Mouse (Mus musculus): ENCODE results near the gene Gramd1b. TPM values are rescaled to one million over a fixed set of nuclear protein-coding genes. Genes with fewer than 3 reads are reported as not detected.

Gramd1b gene
- polyA plus RNA-seq, 1 experiment from 2014 or later, result 19.9 TPM

DNA sequence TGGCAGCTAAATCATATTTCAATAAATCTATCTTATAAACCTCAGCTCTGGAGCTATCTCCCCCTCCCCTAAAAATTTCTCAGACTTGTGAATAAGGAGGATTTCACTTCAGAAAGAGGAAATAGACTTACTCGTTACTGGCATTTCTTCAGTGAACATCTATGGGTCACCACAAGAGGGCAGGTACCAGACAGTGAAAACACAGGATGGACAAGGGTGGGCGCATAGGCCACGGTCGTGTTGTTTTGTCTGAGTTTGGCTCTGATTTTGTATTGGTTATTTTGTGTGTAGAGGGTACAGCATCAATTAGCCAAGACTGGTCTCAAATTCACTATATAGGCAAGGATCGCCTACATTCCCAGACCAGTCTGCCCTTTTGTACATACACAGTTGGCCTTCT, 79.0 kb downstream of the Gramd1b start:
- Histone ChIP-seq H3K4me3 (no peak overlapping the region), H3K27me3 (replicated peaks) (peaks cover 4% of the 10 kb centered on the region; the same call in 1 of the 2 replicates), H3K27ac (no peak overlapping the region), H3K4me1 (peaks cover 20% of the 10 kb centered on the region), H3K36me3 (replicated peaks) (no peaks in the 10 kb centered on the region), H3K4me2 (no peak overlapping the region), H3K9ac (no peak overlapping the region), H3K9me3 (no peaks in the 10 kb centered on the region)
- no peak for ATAC-seq (replicated peaks)
- WGBS, result 67% methylated on average over 5 of the region's 5 CpGs

DNA sequence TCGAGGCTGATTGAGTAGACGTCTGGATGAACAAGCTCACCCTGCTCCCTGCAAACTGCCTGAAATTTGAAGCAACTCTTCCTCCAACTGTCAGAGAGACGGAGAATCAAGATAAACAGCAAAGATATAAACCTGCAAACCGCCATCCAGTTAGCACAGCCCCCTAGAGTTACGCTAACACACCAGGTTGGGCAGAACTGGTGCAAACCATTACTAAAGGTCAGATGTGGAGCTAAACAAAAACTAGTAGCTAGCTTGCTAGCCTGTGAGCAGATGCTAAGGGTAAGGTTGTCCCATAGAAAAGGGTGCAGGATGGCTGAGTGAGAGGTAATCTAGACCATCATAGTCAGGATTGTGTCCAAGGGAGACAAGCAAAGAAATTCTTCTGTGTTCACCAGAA, 80.4 kb downstream of the Gramd1b start:
- Histone ChIP-seq H3K4me3 (no peak overlapping the region), H3K4me1 (peaks cover 10% of the 10 kb centered on the region), H3K27me3 (replicated peaks) (0 out of 2 replicates have a peak, but pooled peaks cover 3% of the 10 kb centered on the region), H3K36me3 (replicated peaks) (no peaks in the 10 kb centered on the region), H3K9me3 (no peaks in the 10 kb centered on the region), H3K4me2 (no peak overlapping the region), H3K27ac (no peak overlapping the region), H3K9ac (no peak overlapping the region)
- no peak for ATAC-seq (replicated peaks)
- 77% methylated on average over 5 of the region's 5 CpGs for WGBS

DNA sequence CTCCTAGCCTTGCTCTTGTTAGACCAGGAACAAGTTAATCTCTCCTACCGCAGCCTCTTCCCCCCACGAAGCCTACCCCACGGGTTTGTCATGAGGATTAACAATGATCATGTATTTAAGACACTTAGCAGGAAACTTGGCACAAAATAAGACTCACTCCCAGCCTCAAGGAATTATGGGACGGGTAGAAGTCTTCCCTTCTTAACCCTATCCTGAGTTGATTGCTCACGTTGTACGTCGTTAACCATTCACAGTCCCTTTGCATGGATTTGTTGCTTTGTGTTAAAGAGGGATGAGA, 80.8 kb downstream of the Gramd1b start:
- Histone ChIP-seq H3K4me1 (peaks cover 6% of the 10 kb centered on the region), H3K9ac (no peak overlapping the region), H3K4me2 (no peak overlapping the region), H3K36me3 (replicated peaks) (no peaks in the 10 kb centered on the region), H3K27ac (no peak overlapping the region), H3K27me3 (replicated peaks) (0 out of 2 replicates have a peak, but pooled peaks cover 3% of the 10 kb centered on the region), H3K4me3 (no peak overlapping the region), H3K9me3 (no peaks in the 10 kb centered on the region)
- WGBS, result 62% methylated on average over 7 of the region's 7 CpGs
- ATAC-seq (replicated peaks), result no peak

DNA sequence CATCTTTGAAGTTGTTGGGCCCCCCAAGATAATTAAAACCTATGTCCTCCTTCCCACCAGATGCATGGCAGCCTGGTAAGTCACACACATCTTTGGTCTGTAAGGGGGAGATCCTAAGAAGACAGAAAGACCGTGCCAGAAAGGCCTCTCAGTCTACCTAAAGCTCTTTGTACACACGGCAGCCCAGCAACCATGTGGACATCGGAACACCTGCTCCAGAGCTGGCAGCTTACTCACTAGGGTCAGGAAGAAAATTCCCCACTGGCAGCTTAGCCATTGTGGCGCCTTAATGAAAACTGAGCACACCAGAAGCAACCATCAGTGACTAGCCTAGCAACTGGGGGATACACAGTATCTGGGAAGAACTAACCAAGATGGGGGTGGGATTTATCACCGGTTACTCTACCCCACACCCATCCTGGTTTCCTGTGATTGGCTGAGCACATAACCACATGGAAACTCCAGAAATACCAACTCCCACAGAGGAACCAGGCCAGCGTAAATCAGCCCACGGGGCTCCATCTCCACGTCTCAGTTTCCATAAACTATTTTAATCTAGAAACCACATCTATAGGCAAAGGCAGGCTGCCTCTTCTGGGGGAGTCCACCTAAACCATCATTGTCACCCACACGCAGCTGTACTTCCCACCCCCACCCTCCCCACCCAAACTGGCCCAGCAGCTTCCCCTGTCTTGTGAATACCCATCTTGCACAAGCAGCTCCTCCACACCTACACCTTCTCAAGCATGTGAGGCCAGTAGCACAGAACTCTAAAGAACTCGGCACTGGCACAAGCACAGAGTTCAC, 81.4 kb downstream of the Gramd1b start:
- 73% methylated on average over 10 of the region's 10 CpGs for WGBS
- no peaks in the 10 kb centered on the region for H3K9me3 ChIP-seq
- no peak overlapping the region for H3K4me2 ChIP-seq

DNA sequence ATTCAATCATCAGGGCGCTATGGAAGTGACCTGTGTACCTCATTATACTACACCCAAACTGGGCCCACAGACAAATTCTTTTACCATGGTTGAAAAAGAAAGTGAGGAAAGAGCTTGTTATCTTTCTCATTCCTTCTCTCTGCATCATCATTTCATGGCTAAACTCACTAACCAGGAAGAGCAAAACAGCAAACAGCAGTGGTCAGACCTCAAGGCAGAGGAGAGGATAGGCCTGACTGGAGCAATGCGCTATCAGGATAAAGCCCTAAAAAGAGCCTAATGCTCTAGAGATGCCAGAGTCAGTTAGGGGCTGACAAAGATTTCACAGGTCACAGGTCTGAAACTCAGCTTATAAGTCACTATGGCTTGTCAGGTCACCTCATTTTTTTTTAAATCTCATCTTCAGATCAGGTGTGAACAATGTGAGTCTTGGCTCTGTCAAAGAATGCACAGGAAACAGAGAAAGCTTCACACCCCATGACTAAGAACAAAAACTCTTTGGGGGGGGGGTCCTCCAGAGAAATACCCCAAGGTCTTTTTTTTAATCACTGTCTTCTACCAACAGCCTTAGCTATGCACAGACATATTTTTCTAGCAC, 82.4 kb downstream of the Gramd1b start:
- Histone ChIP-seq H3K36me3 (replicated peaks) (no peaks in the 10 kb centered on the region), H3K4me3 (no peak overlapping the region), H3K4me2 (no peak overlapping the region), H3K27me3 (replicated peaks) (0 out of 2 replicates have a peak, but pooled peaks cover 3% of the 10 kb centered on the region), H3K4me1 (no peaks in the 10 kb centered on the region), H3K9ac (no peak overlapping the region), H3K27ac (no peak overlapping the region), H3K9me3 (no peaks in the 10 kb centered on the region)
- 89% methylated on average over 2 of the region's 2 CpGs for WGBS
- no peak for ATAC-seq (replicated peaks)

More for the DNA sequence above, 81.4 kb downstream of the Gramd1b start:
- Histone ChIP-seq H3K4me3 (no peak overlapping the region), H3K27ac (no peak overlapping the region), H3K27me3 (replicated peaks) (0 out of 2 replicates have a peak, but pooled peaks cover 3% of the 10 kb centered on the region), H3K4me1 (peaks cover under 1% of the 10 kb centered on the region; the same call in 1 of the 2 replicates), H3K36me3 (replicated peaks) (no peaks in the 10 kb centered on the region), H3K9ac (no peak overlapping the region)
- ATAC-seq (replicated peaks), result no peak

DNA sequence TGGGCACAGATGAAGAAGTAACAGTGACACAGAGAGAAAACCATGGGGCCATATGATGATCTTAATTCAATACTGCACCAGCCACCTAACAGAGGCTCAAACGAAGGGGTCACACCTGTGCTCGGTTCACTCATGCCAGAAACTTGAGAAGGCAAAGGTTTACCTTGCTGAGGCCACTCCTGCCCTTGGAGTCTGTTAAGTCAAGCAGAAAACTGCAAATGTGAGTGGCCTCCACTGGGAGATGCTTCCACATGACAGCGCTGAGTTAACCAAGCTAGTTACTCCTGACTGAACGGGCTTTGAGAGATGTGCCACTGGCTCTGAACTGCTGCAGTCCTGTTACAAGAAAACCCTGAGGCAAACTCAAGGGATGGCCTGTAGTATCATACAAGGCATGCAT, 83.9 kb downstream of the Gramd1b start:
- 78% methylated on average over 4 of the region's 4 CpGs for WGBS
- H3K4me2 ChIP-seq, result no peak overlapping the region
- no peaks in the 10 kb centered on the region for H3K27me3 ChIP-seq (replicated peaks)
- no peaks in the 10 kb centered on the region for H3K4me1 ChIP-seq
- no peak overlapping the region for H3K4me3 ChIP-seq
- no peak for ATAC-seq (replicated peaks)
- no peaks in the 10 kb centered on the region for H3K9me3 ChIP-seq
- H3K27ac ChIP-seq, result no peak overlapping the region
- no peaks in the 10 kb centered on the region for H3K36me3 ChIP-seq (replicated peaks)
- H3K9ac ChIP-seq, result no peak overlapping the region

DNA sequence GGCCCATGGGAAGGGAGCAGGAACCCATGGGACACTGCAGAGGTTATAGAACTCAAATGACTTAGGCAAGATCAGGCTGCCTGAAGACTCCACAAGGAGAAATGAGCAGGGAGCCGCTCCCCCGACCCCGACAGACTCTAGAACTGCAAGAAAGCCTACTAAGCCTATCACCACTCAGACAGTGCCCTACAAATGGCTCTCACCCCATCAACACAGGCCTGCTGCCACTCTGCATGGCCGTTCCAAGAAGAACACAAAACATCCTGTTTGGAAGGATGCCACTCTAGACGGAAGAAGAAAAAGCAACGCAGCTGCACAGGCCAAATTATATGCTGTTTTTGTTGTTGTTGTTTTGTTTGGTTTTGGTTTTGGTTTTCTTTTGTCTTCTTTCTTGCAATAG, 86.2 kb downstream of the Gramd1b start:
- Histone ChIP-seq H3K36me3 (replicated peaks) (no peaks in the 10 kb centered on the region), H3K9me3 (no peaks in the 10 kb centered on the region), H3K27me3 (replicated peaks) (no peaks in the 10 kb centered on the region), H3K27ac (no peak overlapping the region), H3K4me1 (no peaks in the 10 kb centered on the region), H3K4me2 (no peak overlapping the region), H3K4me3 (no peak overlapping the region), H3K9ac (no peak overlapping the region)
- 86% methylated on average over 6 of the region's 6 CpGs for WGBS
- no peak for ATAC-seq (replicated peaks)

DNA sequence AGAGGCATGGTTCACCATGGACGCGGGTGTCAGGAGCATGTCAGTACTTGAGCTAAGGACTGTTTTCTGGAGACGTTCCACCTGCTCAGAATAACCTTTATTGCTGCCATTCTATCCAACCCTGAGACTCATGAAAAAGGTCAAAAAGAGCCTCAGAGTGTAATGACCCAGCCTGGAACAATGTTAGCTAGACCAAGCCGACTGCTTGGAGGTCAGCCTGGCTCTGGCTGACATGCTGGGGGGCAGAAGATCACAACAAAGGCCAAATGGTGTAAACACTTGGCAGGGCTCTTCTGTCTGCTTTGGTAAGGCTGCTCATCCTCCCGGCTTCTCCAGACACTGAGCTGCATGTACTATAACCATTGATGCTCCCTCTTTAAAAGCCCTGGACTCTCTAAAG, 88.4 kb downstream of the Gramd1b start:
- no peak for ATAC-seq (replicated peaks)
- WGBS, result 59% methylated on average over 5 of the region's 5 CpGs
- no peaks in the 10 kb centered on the region for H3K9me3 ChIP-seq
- no peak overlapping the region for H3K4me2 ChIP-seq
- no peaks in the 10 kb centered on the region for H3K27me3 ChIP-seq (replicated peaks)
- no peak overlapping the region for H3K9ac ChIP-seq
- no peak overlapping the region for H3K27ac ChIP-seq
- H3K36me3 ChIP-seq (replicated peaks), result no peaks in the 10 kb centered on the region
- peaks cover 14% of the 10 kb centered on the region for H3K4me1 ChIP-seq
- no peak overlapping the region for H3K4me3 ChIP-seq

DNA sequence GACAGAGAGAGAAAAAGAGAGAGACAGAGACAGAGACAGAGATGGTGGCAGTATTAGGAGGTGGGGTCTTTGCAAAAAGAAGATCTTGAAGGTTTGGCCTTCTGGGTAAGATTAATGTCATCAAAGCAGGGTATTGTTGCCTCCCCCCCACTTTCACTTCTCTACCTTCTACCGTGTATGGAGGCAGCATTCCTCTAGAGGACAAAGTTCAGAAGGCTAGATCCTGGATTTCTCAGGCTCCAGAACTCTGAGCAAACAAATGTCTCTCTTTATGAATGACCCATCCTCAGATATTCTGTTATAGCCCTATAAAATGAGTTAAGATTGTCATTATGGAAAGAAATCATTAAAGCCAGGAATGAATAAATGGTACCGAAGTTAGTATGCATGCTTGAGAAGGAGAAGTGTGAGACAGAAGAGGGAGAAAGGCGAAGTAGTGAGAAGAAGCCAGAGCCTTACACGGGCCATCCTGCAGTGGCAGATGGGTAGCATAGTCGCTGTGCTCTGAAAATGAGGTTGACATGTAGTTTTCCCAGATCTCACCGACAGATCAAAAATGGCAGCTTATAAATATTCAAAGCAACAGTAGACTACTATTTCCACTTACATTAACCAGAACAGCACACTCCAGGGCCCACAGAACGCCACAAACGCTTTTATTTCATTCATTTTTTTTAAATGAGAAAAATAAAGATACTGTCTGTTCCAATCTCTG, 91.1 kb downstream of the Gramd1b start:
- ATAC-seq (replicated peaks), result no peak
- WGBS, result 78% methylated on average over 8 of the region's 8 CpGs
- Histone ChIP-seq H3K36me3 (replicated peaks) (no peaks in the 10 kb centered on the region), H3K4me3 (no peak overlapping the region), H3K27ac (no peak overlapping the region), H3K4me1 (peaks cover 14% of the 10 kb centered on the region), H3K9me3 (no peaks in the 10 kb centered on the region), H3K9ac (no peak overlapping the region), H3K4me2 (no peak overlapping the region), H3K27me3 (replicated peaks) (no peaks in the 10 kb centered on the region)

DNA sequence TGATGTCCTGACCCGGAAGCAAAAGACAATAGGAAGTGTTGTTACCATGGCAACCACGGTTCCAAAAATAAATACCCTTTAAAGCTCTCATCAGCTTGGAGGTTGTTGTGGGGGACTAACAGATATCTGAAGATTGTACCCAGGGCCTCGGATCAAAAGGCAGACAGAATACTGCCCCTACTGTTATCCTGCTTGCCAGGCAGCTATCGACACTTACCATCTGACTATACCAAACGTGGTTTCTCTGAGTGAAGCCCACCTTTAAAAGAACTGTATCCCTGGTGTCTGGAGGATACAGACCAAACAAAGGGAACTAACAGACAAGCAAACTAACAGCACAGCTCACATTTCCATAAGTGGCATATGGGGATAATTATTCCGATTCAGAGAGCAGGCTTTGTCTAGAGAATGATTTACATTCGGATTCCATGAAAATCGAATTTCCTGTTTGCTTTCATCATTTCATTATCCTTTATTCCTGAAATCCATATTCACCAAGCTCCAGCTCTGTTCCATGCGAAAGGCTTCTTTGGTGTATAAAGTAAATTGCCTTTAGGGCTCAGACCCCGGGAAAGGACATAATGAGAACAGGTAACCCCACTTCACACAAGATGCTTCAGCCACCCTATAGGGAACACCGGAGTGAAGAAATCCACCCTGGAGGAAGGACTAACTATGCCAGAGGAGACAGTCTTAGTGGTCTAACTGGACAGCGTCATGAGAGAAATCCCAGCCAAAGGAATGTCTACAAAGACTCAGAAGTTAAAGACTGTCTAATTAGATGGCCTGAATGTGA, 92.3 kb downstream of the Gramd1b start:
- Histone ChIP-seq H3K4me1 (peaks cover 14% of the 10 kb centered on the region), H3K4me3 (no peak overlapping the region), H3K36me3 (replicated peaks) (no peaks in the 10 kb centered on the region), H3K27me3 (replicated peaks) (no peaks in the 10 kb centered on the region), H3K4me2 (no peak overlapping the region), H3K9me3 (no peaks in the 10 kb centered on the region), H3K9ac (no peak overlapping the region), H3K27ac (peak overlapping the region; percentile 51)
- peak; percentile 72 for ATAC-seq (replicated peaks)
- 42% methylated on average over 12 of the region's 12 CpGs for WGBS

DNA sequence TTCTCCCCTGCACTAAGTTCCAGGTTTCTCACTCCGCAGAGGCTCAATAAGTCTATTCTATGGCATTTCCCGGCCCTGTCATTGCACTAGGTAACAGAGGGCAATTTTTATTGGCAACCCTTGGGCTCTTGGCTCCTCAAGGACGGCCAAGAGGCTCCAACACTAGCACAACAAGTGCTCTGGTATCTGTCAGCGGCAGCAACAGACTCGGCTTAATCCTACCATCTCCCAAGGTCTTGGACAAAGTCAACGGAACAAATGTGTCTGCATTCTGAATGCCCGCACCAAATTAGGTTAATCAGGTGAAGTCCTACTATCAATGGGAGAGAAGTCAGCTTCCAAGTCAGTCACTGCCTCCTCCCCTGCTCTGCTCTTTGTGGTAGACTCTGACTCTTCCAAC, 93.3 kb downstream of the Gramd1b start:
- Histone ChIP-seq H3K4me2 (no peak overlapping the region), H3K4me1 (peaks cover 14% of the 10 kb centered on the region), H3K9ac (no peak overlapping the region), H3K27me3 (replicated peaks) (no peaks in the 10 kb centered on the region), H3K4me3 (no peak overlapping the region), H3K36me3 (replicated peaks) (no peaks in the 10 kb centered on the region), H3K27ac (peak overlapping the region; percentile 51; the same call in 1 of the 2 replicates), H3K9me3 (no peaks in the 10 kb centered on the region)
- no peak for ATAC-seq (replicated peaks)
- WGBS, result 83% methylated on average over 7 of the region's 7 CpGs

DNA sequence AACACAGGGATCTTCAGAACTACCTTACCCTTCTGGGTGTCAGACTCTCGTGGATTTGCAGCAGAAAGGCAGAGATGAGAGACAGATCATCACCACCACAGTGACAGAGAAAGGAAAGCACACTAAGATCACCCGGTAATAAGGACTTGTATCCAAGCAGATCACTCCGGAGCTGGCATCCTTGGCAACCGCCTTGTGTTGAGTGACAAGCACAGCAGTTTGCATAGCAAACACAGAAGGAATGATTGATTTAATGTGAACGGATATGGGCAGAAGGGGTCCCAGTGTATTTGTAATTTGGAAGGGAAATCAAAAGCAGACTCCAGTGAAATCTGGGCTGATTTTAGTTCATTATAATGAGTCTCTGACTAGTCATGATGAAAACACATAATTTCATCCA, 97.9 kb downstream of the Gramd1b start:
- peaks cover 3% of the 10 kb centered on the region; the same call in 1 of the 2 replicates for H3K4me1 ChIP-seq
- H3K4me2 ChIP-seq, result no peak overlapping the region
- H3K9me3 ChIP-seq, result no peaks in the 10 kb centered on the region
- H3K27ac ChIP-seq, result no peak overlapping the region
- ATAC-seq (replicated peaks), result no peak
- no peaks in the 10 kb centered on the region for H3K27me3 ChIP-seq (replicated peaks)
- no peaks in the 10 kb centered on the region for H3K36me3 ChIP-seq (replicated peaks)
- H3K9ac ChIP-seq, result no peak overlapping the region
- 72% methylated on average over 5 of the region's 5 CpGs for WGBS
- H3K4me3 ChIP-seq, result no peak overlapping the region

Measured in midbrain, embryonic 15.5 days (tissue).